Mouse (Mus musculus) liver, embryonic 11.5 days (tissue): ENCODE data around the gene Gimd1. TPM values are rescaled to one million over a fixed set of nuclear protein-coding genes. Genes with fewer than 3 reads are reported as not detected.

Source experiments
- ATAC-seq: fragments of 200-750 bp; cut with Nextera tagmentation; replicated peaks from 2 replicates; pipeline ENCODE4 v1.8.0; 2017; ENCODE audit warnings: moderate number of reproducible peaks, mild to moderate bottlenecking, moderate TSS enrichment, moderate library complexity; ENCODE audit not compliant: low FRiP score
- DNase-seq: peaks from one replicate; pipeline ENCODE4 v3.0.0-alpha.2; 2017; ENCODE audit warnings: low spot score
- H3K27ac ChIP-seq: fragments of 300-500 bp; sonication (generic); 2 replicates; pipeline ENCODE4 v1.5.1; 2014; ENCODE audit warnings: mild to moderate bottlenecking, low read depth, low read length, control low read depth
- H3K27me3 ChIP-seq: fragments of 300-500 bp; sonication (generic); replicated peaks from 2 replicates; pipeline ENCODE4 v1.6.1; 2014; ENCODE audit warnings: low read length, mixed read lengths; ENCODE audit not compliant: control insufficient read depth, insufficient read depth
- H3K36me3 ChIP-seq: fragments of 300-500 bp; sonication (generic); 2 replicates; pipeline ENCODE4 v1.6.1; 2014; ENCODE audit warnings: mild to moderate bottlenecking, low read length, moderate library complexity, mixed read lengths; ENCODE audit not compliant: control insufficient read depth, insufficient read depth
- H3K4me1 ChIP-seq: fragments of 300-500 bp; sonication (generic); replicated peaks from 2 replicates; pipeline ENCODE4 v1.6.1; 2014; ENCODE audit warnings: low read length, mixed read lengths; ENCODE audit not compliant: control insufficient read depth, insufficient read depth
- H3K4me2 ChIP-seq: fragments of 300-500 bp; sonication (generic); 2 replicates; pipeline ENCODE4 v1.6.1; 2014; ENCODE audit warnings: mild to moderate bottlenecking, control low read depth, moderate library complexity
- H3K4me3 ChIP-seq: fragments of 300-500 bp; sonication (generic); 2 replicates; pipeline ENCODE4 v1.5.1; 2014; ENCODE audit warnings: low read depth, low read length, control low read depth
- H3K9ac ChIP-seq: fragments of 300-500 bp; sonication (generic); 2 replicates; pipeline ENCODE4 v1.6.1; 2014; ENCODE audit warnings: low read depth, low read length, control low read depth
- H3K9me3 ChIP-seq: fragments of 300-500 bp; sonication (generic); 2 replicates; pipeline ENCODE4 v1.6.1; 2016; ENCODE audit warnings: low read length, inconsistent platforms, mixed read lengths; ENCODE audit not compliant: control insufficient read depth
- whole genome bisulfite sequencing: fragments of 180-500 bp; shearing (Covaris S2); extraction: QIAGEN DNeasy Blood & Tissue Kit; methylation state at CpG from one replicate; pipeline ENCODE4 v1.1.7; 2014; 5-methylcytosine and 5-hydroxymethylcytosine counted together
- polyA plus RNA-seq: library from polyadenylated mRNA; unstranded; fragments of >200 nt; fragmentation: Nextera tagmentation; extraction: Ambion mirVana; gene quantifications from 2 replicates; pipeline ENCODE4 v1.2.1, GENCODE M21; 2014

Gene Gimd1
- polyA plus RNA-seq, 1 experiment from 2014 or later: 19.1 TPM

- Histone ChIP-seq H3K27ac (no peak overlapping the region), H3K4me2 (no peak overlapping the region), H3K4me3 (no peak overlapping the region), H3K9ac (no peak overlapping the region), H3K27me3 (no peaks in the 10 kb centered on the region), H3K9me3 (no peaks in the 10 kb centered on the region), H3K4me1 (no peaks in the 10 kb centered on the region), H3K36me3 (no peaks in the 10 kb centered on the region)
- DNase-seq: no peak
- WGBS: 73% methylated on average over 3 of the region's 3 CpGs
- ATAC-seq: no peak
These were observed 7.5 kb downstream of the Gimd1 start for GRCm38 (mm10) chr3:132637080-132637479.

DNA sequence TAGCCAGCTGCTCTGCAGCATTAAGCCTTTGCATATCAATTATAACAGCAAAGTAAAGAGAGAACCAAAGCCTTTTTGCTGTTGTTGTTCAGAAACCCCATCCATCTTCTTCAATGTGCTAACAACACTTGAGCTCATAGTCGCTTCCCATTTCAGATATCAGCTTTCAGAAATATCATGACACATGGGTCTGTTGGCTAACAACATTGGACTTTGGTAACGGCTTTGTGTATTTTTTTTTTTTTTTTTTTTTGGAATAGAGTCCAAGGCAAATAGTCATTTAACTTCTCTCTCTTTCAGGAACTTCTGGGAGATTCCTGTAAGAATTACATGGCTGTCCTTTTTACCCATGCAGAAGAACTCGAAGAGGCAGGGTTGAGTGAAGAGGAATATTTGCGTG, 14.5 kb downstream of the Gimd1 start:
- WGBS: 76% methylated on average over 4 of the region's 4 CpGs
- Histone ChIP-seq H3K27ac (no peak overlapping the region), H3K27me3 (no peaks in the 10 kb centered on the region), H3K4me3 (no peak overlapping the region), H3K4me1 (no peaks in the 10 kb centered on the region), H3K36me3 (no peaks in the 10 kb centered on the region), H3K9ac (no peak overlapping the region), H3K9me3 (no peaks in the 10 kb centered on the region), H3K4me2 (no peak overlapping the region)
- ATAC-seq: no peak
- no peak for DNase-seq

DNA sequence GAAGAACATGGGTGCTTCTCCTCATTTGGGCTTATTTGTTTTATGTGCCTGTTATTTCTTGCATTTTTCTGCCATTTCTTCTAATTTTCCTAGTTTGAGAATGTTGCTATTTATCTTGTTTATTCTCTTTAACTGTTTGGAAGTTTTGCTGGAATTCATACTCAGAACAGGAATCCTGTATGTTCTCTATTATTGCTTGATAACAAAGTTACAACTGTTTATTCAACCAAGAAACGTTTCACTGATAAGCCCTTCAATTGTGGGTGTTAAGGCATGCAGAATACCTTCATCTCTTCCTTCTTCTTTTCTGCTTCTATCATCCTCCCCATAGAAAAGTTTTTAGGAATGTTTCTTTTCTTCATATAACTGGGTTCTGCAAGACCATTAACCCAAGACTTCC, 17.2 kb downstream of the Gimd1 start:
- Histone ChIP-seq H3K4me3 (no peak overlapping the region), H3K9ac (no peak overlapping the region), H3K27ac (no peak overlapping the region), H3K27me3 (no peaks in the 10 kb centered on the region), H3K4me1 (no peaks in the 10 kb centered on the region), H3K36me3 (no peaks in the 10 kb centered on the region), H3K9me3 (no peaks in the 10 kb centered on the region), H3K4me2 (no peak overlapping the region)
- DNase-seq (no peak), ATAC-seq (no peak)
- 39% methylated on average over 1 of the region's 1 CpGs for WGBS

DNA sequence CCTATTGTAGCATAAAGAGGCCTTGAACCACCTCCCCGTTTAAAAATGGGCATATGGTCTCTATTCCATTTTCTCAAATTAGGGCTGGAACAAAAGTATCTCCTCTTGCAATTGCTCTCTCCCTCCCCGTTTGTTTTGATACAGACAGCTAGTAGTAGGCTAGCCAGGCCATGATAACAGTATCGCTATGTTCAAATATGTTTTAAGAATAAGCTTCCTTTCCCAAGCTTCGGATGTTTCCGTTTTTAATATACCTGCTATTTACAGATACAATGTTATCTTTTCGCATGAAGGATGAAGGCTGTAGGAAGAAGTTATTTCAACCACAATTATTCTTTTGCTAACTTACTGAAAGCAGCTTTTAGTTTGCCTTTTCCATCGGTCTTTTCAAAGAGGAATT, 19.7 kb downstream of the Gimd1 start:
- Histone ChIP-seq H3K4me2 (no peak overlapping the region), H3K4me3 (no peak overlapping the region), H3K4me1 (no peaks in the 10 kb centered on the region), H3K27ac (no peak overlapping the region), H3K27me3 (no peaks in the 10 kb centered on the region), H3K9ac (no peak overlapping the region), H3K36me3 (no peaks in the 10 kb centered on the region), H3K9me3 (no peaks in the 10 kb centered on the region)
- WGBS: 85% methylated on average over 7 of the region's 7 CpGs
- no peak for ATAC-seq
- DNase-seq: no peak

- Histone ChIP-seq H3K9ac (no peak overlapping the region), H3K27ac (no peak overlapping the region), H3K4me1 (no peaks in the 10 kb centered on the region), H3K36me3 (no peaks in the 10 kb centered on the region), H3K4me2 (no peak overlapping the region), H3K4me3 (no peak overlapping the region), H3K27me3 (no peaks in the 10 kb centered on the region), H3K9me3 (no peaks in the 10 kb centered on the region)
- DNase-seq: no peak
- 85% methylated on average over 5 of the region's 5 CpGs for WGBS
- ATAC-seq: no peak
These were observed 20.6 kb downstream of the Gimd1 start for GRCm38 (mm10) chr3:132650191-132650590.

GRCm38 (mm10) chr3:132651776-132652175, 22.2 kb downstream of the Gimd1 start:
- 76% methylated on average over 3 of the region's 3 CpGs for WGBS
- Histone ChIP-seq H3K27me3 (no peaks in the 10 kb centered on the region), H3K27ac (no peak overlapping the region), H3K4me2 (no peak overlapping the region), H3K9ac (no peak overlapping the region), H3K36me3 (no peaks in the 10 kb centered on the region), H3K4me1 (no peaks in the 10 kb centered on the region), H3K4me3 (no peak overlapping the region), H3K9me3 (no peaks in the 10 kb centered on the region)
- ATAC-seq (no peak), DNase-seq (no peak)

DNA sequence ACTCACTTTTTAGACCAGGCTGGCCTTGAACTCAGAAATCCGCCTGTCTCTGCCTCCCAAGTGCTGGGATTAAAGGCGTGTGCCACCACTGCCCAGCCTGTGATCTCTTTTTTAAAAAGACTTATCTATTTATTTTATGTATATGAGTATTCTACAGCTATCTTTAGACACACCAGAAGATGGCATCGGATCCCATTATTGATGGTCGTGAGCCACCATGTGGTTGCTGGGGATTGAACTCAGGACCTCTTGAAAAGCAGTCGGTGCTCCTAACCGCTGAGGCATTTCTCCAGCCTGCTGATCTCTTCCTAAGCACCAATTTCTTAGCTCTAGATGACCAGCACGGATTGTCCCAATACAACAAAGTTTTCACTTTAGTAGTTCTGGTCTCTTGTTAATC, 24.3 kb downstream of the Gimd1 start:
- Histone ChIP-seq H3K9me3 (no peaks in the 10 kb centered on the region), H3K4me1 (no peaks in the 10 kb centered on the region), H3K27me3 (no peaks in the 10 kb centered on the region), H3K4me3 (no peak overlapping the region), H3K27ac (no peak overlapping the region), H3K36me3 (no peaks in the 10 kb centered on the region), H3K9ac (no peak overlapping the region), H3K4me2 (no peak overlapping the region)
- DNase-seq (no peak), ATAC-seq (no peak)
- WGBS: 80% methylated on average over 7 of the region's 7 CpGs

DNA sequence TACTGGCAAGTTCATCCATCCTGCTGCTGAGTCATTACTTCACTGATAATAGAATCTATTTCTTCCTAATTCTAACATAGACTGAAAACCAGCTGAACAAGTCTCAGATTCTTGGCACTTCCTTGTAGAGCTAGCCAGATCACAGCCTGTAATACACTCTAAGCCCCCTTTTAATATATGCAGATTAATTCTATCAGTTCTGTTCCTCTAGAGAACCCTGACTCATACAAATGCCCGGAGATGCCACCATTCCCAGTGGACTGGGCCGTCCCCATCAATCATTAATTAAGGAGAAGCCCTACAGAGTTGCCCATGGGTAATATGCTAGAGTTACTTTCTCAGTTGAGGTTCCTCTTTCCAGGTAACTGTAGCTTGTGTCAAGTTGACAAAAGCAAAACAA, 26.3 kb downstream of the Gimd1 start:
- Histone ChIP-seq H3K9me3 (no peaks in the 10 kb centered on the region), H3K4me1 (no peaks in the 10 kb centered on the region), H3K27ac (no peak overlapping the region), H3K36me3 (peaks cover 4% of the 10 kb centered on the region; the same call in 1 of the 2 replicates), H3K27me3 (no peaks in the 10 kb centered on the region), H3K4me3 (no peak overlapping the region), H3K9ac (no peak overlapping the region), H3K4me2 (no peak overlapping the region)
- DNase-seq (no peak), ATAC-seq (no peak)
- WGBS: 94% methylated on average over 2 of the region's 2 CpGs

- Histone ChIP-seq H3K9ac (no peak overlapping the region), H3K9me3 (no peaks in the 10 kb centered on the region), H3K36me3 (peaks cover 7% of the 10 kb centered on the region; the same call in 1 of the 2 replicates), H3K27me3 (no peaks in the 10 kb centered on the region), H3K27ac (no peak overlapping the region), H3K4me3 (no peak overlapping the region), H3K4me2 (no peak overlapping the region), H3K4me1 (peaks cover under 1% of the 10 kb centered on the region; the same call in 1 of the 2 replicates)
- WGBS: 80% methylated on average over 2 of the region's 2 CpGs
- DNase-seq (no peak), ATAC-seq (no peak)
These were observed 47.9 kb downstream of the Gimd1 start for GRCm38 (mm10) chr3:132677494-132677893.
